8 mouse cellular contexts compared by ENCODE assay signal in the genomic region with DNA sequence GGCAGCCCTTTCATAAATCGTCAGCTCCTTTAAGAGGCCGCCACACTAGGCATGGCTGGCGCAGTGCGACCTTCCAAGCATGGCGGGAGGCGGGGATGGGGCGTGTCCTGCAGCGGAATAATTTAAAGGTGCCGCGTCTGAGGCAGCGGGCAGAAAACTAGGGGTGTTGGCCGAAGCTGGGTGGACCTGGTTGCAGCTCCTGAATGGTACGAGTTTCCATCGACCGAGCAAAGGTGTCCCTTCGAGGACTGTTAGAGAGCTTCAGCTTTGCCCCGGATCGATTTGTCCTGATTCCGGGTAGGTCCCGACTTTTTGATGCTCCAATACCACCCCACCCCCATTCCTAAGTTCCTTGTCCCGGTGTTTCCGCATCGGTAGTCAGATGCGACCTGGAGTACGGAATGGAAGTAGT. TPM values are rescaled to one million over a fixed set of nuclear protein-coding genes. Genes with fewer than 3 reads are reported as not detected.
DNase-seq lines count a peak whose midpoint lies in the region; ATAC-seq and TF ChIP-seq lines count a peak whose summit lies in the region.

Gene Pnpla6, plus strand, starts transcription at position 125 of the 412 bp plus-strand sequence.

- H3K4me2 ChIP-seq in lung, embryonic 15.5 days: peak within 1 kb of the TSS; percentile 93

- under 1% methylated on average over 25 of the region's 25 CpGs for WGBS in hindbrain, embryonic 10.5 days
- WGBS in lung, embryonic 15.5 days: under 1% methylated on average over 25 of the region's 25 CpGs
- 1% methylated on average over 25 of the region's 25 CpGs for WGBS in thymus, adult 2 months

- H3K4me1 ChIP-seq in hindbrain, embryonic 10.5 days (replicated peaks): peaks cover 27% of the 10 kb centered on the region
- H3K4me1 ChIP-seq in lung, embryonic 15.5 days: peaks cover 16% of the 10 kb centered on the region; the same call in 1 of the 2 replicates
- peaks cover 6% of the 10 kb centered on the region for H3K4me1 ChIP-seq in thymus, adult 2 months (replicated peaks; ENCODE audit: control insufficient read depth, insufficient read depth, low read length)

- H3K27ac ChIP-seq in hindbrain, embryonic 10.5 days: peak within 1 kb of the TSS; percentile 80
- peak within 1 kb of the TSS; percentile 62 for H3K27ac ChIP-seq in lung, embryonic 15.5 days
- peak within 1 kb of the TSS; percentile 20; the same call in 1 of the 2 replicates for H3K27ac ChIP-seq in thymus, adult 2 months (ENCODE audit: control insufficient read depth, insufficient read depth, low read length)

- peak; percentile 80 for DNase-seq in Muller cell, postnatal 12 days (ENCODE audit: inconsistent ontology term)
- peak; percentile 94 to 96 for DNase-seq in cerebellum, postnatal 10 days
- DNase-seq in frontal cortex, adult 2 months (ENCODE audit: extremely low spot score in 1 of 2, low spot score in 1 of 2): peak; percentile 80 to 94
- peak; percentile 87 for DNase-seq in hindbrain, embryonic 10.5 days (ENCODE audit: low spot score)
- DNase-seq in layer of hippocampus, adult 9-10 months (ENCODE audit: low spot score): peak; percentile 74
- peak; percentile 78 for DNase-seq in ovary, adult 18-20 months (ENCODE audit: low spot score)
- peak; percentile 88 for DNase-seq in thymus, adult 2 months

- ATAC-seq in lung, embryonic 15.5 days (ENCODE audit: borderline replicate concordance, extremely low read depth, low FRiP score, low TSS enrichment): peak; percentile 80

- peak within 1 kb of the TSS; percentile 62 for H3K9ac ChIP-seq in lung, embryonic 15.5 days

- no peak for TF ChIP-seq POLR2A in thymus, adult 2 months (IDR thresholded peaks at IDR 0.05; ENCODE audit: control insufficient read depth, extremely low read depth, insufficient read depth, low read length, poor library complexity)

- peaks cover 41% of the 10 kb centered on the region for H3K36me3 ChIP-seq in hindbrain, embryonic 10.5 days
- H3K36me3 ChIP-seq in lung, embryonic 15.5 days: peaks cover 7% of the 10 kb centered on the region; the same call in 1 of the 2 replicates
- H3K36me3 ChIP-seq in thymus, adult 2 months (ENCODE audit: control insufficient read depth, insufficient read depth, low read length): no peaks in the 10 kb centered on the region

- no peaks in the 10 kb centered on the region for H3K27me3 ChIP-seq in hindbrain, embryonic 10.5 days (ENCODE audit: insufficient read depth, poor library complexity, severe bottlenecking)
- no peaks in the 10 kb centered on the region for H3K27me3 ChIP-seq in lung, embryonic 15.5 days
- H3K27me3 ChIP-seq in thymus, adult 2 months (ENCODE audit: control insufficient read depth, insufficient read depth, low read length): no peaks in the 10 kb centered on the region

- H3K4me3 ChIP-seq in hindbrain, embryonic 10.5 days: peak within 1 kb of the TSS; percentile 66
- peak within 1 kb of the TSS; percentile 75 for H3K4me3 ChIP-seq in lung, embryonic 15.5 days
- H3K4me3 ChIP-seq in thymus, adult 2 months (ENCODE audit: control insufficient read depth, insufficient read depth, low read length): peak within 1 kb of the TSS; percentile 70

- TF ChIP-seq CTCF in thymus, adult 2 months (IDR thresholded peaks at IDR 0.05; ENCODE audit: borderline replicate concordance, control insufficient read depth, extremely low read depth, insufficient read depth, low read length, poor library complexity): 0 out of 2 replicates have a peak, but pooled peaks have one; percentile 44

- no peaks in the 10 kb centered on the region for H3K9me3 ChIP-seq in hindbrain, embryonic 10.5 days
- no peaks in the 10 kb centered on the region for H3K9me3 ChIP-seq in lung, embryonic 15.5 days

RNA-seq across cellular contexts. Expression of gene Pnpla6, which starts in this region (rescaled TPM):
- 65.5 and 79.6 TPM in 2 replicates for polyA plus RNA-seq in frontal cortex, adult 2 months (2012; rRNA removed)
- 22.4 and 23.1 TPM in 2 replicates for polyA plus RNA-seq in hindbrain, embryonic 10.5 days (2016; fragmentation: Nextera tagmentation; extraction: Ambion mirVana)
- polyA plus RNA-seq in lung, embryonic 15.5 days (2015; fragmentation: Nextera tagmentation; extraction: Ambion mirVana): 21.7 and 29.9 TPM in 2 replicates
- 56.1 and 61.6 TPM in 2 replicates for polyA plus RNA-seq in thymus, adult 2 months (2012; rRNA removed)

Comparison
In these comparisons a context has a peak if more than half of its experiments do, and no peak if none do; other contexts are left out.
1. Peak in every context shown above with its lines: DNase-seq, ATAC-seq, H3K4me3 ChIP-seq and H3K27ac ChIP-seq.
2. H3K27ac ChIP-seq: peak in every context shown above with its lines; median percentile 80 in hindbrain, embryonic 10.5 days; 62 in lung, embryonic 15.5 days; 20 in thymus, adult 2 months.